Mouse (Mus musculus): Measurements from ENCODE around the gene Rdh19. TPM values are rescaled to one million over a fixed set of nuclear protein-coding genes. Genes with fewer than 3 reads are reported as not detected.

The Rdh19 gene
- polyA plus RNA-seq, 1 experiment from 2014 or later: not detected

- H3K27ac ChIP-seq (ENCODE audit: low read depth): no peak overlapping the region
Observed at GRCm38 (mm10) chr10:127901751-127902150, 52.0 kb downstream of the Rdh19 start.

GRCm38 (mm10) chr10:127903116-127903515 lies 53.4 kb downstream of the Rdh19 start:
- H3K9ac ChIP-seq (replicated peaks): no peak overlapping the region
- no peaks in the 10 kb centered on the region for H3K27me3 ChIP-seq (ENCODE audit: insufficient read depth, low read length)
- peaks cover 5% of the 10 kb centered on the region for H3K4me1 ChIP-seq (ENCODE audit: insufficient read depth)
- no peak overlapping the region for H3K27ac ChIP-seq (ENCODE audit: low read depth)
- H3K9me3 ChIP-seq (ENCODE audit: low read length): no peaks in the 10 kb centered on the region
- WGBS (ENCODE audit: insufficient replicate concordance): 67% methylated on average over 1 of the region's 1 CpGs
- H3K4me2 ChIP-seq (ENCODE audit: low read depth, low read length): no peak overlapping the region
- no peaks in the 10 kb centered on the region for H3K36me3 ChIP-seq (replicated peaks; ENCODE audit: insufficient read depth, low read length)
- ATAC-seq (no peak), DNase-seq (no peak)
- TF ChIP-seq CTCF (IDR thresholded peaks at IDR 0.05; ENCODE audit: low read depth): no peak
- TF ChIP-seq EP300 (IDR thresholded peaks at IDR 0.05; ENCODE audit: low read depth): no peak
- H3K4me3 ChIP-seq (ENCODE audit: low read depth, low read length): no peak overlapping the region

More at GRCm38 (mm10) chr10:127901751-127902150, 52.0 kb downstream of the Rdh19 start:
- peaks cover 5% of the 10 kb centered on the region for H3K4me1 ChIP-seq (ENCODE audit: insufficient read depth)
- H3K9ac ChIP-seq (replicated peaks): no peak overlapping the region
- WGBS (ENCODE audit: insufficient replicate concordance): 57% methylated on average over 4 of the region's 4 CpGs
- no peak for TF ChIP-seq CTCF (IDR thresholded peaks at IDR 0.05; ENCODE audit: low read depth)
- no peak for TF ChIP-seq EP300 (IDR thresholded peaks at IDR 0.05; ENCODE audit: low read depth)
- H3K4me2 ChIP-seq (ENCODE audit: low read depth, low read length): no peak overlapping the region
- H3K9me3 ChIP-seq (ENCODE audit: low read length): no peaks in the 10 kb centered on the region
- no peaks in the 10 kb centered on the region for H3K27me3 ChIP-seq (ENCODE audit: insufficient read depth, low read length)
- no peak overlapping the region for H3K4me3 ChIP-seq (ENCODE audit: low read depth, low read length)
- no peaks in the 10 kb centered on the region for H3K36me3 ChIP-seq (replicated peaks; ENCODE audit: insufficient read depth, low read length)
- ATAC-seq (no peak), DNase-seq (no peak)

- H3K9me3 ChIP-seq (ENCODE audit: low read length): no peaks in the 10 kb centered on the region
- no peak overlapping the region for H3K27ac ChIP-seq (ENCODE audit: low read depth)
- H3K27me3 ChIP-seq (ENCODE audit: insufficient read depth, low read length): no peaks in the 10 kb centered on the region
- TF ChIP-seq EP300 (IDR thresholded peaks at IDR 0.05; ENCODE audit: low read depth): no peak
- no peak for TF ChIP-seq CTCF (IDR thresholded peaks at IDR 0.05; ENCODE audit: low read depth)
- H3K9ac ChIP-seq (replicated peaks): no peak overlapping the region
- ATAC-seq: no peak
- H3K4me1 ChIP-seq (ENCODE audit: insufficient read depth): peaks cover 5% of the 10 kb centered on the region
- 63% methylated on average over 7 of the region's 7 CpGs for WGBS (ENCODE audit: insufficient replicate concordance)
- no peak for DNase-seq
- no peak overlapping the region for H3K4me2 ChIP-seq (ENCODE audit: low read depth, low read length)
- H3K4me3 ChIP-seq (ENCODE audit: low read depth, low read length): no peak overlapping the region
- no peaks in the 10 kb centered on the region for H3K36me3 ChIP-seq (replicated peaks; ENCODE audit: insufficient read depth, low read length)
Observed at GRCm38 (mm10) chr10:127904718-127905446, 55.2 kb downstream of the Rdh19 start.

- no peak for TF ChIP-seq CTCF (IDR thresholded peaks at IDR 0.05; ENCODE audit: low read depth)
- no peak for TF ChIP-seq EP300 (IDR thresholded peaks at IDR 0.05; ENCODE audit: low read depth)
- Histone ChIP-seq H3K36me3 (replicated peaks; ENCODE audit: insufficient read depth, low read length) (no peaks in the 10 kb centered on the region), H3K9me3 (ENCODE audit: low read length) (no peaks in the 10 kb centered on the region), H3K4me3 (ENCODE audit: low read depth, low read length) (no peak overlapping the region), H3K4me1 (ENCODE audit: insufficient read depth) (peaks cover 5% of the 10 kb centered on the region), H3K9ac (replicated peaks) (no peak overlapping the region), H3K27ac (ENCODE audit: low read depth) (no peak overlapping the region), H3K27me3 (ENCODE audit: insufficient read depth, low read length) (no peaks in the 10 kb centered on the region), H3K4me2 (ENCODE audit: low read depth, low read length) (no peak overlapping the region)
- DNase-seq (no peak), ATAC-seq (no peak)
- 71% methylated on average over 2 of the region's 2 CpGs for WGBS (ENCODE audit: insufficient replicate concordance)
Observed at GRCm38 (mm10) chr10:127906138-127906537, 56.4 kb downstream of the Rdh19 start.

GRCm38 (mm10) chr10:127907386-127907951 lies 57.7 kb downstream of the Rdh19 start:
- Histone ChIP-seq H3K4me2 (ENCODE audit: low read depth, low read length) (no peak overlapping the region), H3K4me1 (ENCODE audit: insufficient read depth) (peaks cover 5% of the 10 kb centered on the region), H3K9ac (replicated peaks) (no peak overlapping the region), H3K27me3 (ENCODE audit: insufficient read depth, low read length) (no peaks in the 10 kb centered on the region), H3K4me3 (ENCODE audit: low read depth, low read length) (no peak overlapping the region), H3K9me3 (ENCODE audit: low read length) (no peaks in the 10 kb centered on the region), H3K36me3 (replicated peaks; ENCODE audit: insufficient read depth, low read length) (no peaks in the 10 kb centered on the region), H3K27ac (ENCODE audit: low read depth) (no peak overlapping the region)
- no peak for ATAC-seq
- no peak for DNase-seq
- TF ChIP-seq CTCF (IDR thresholded peaks at IDR 0.05; ENCODE audit: low read depth) (no peak), EP300 (IDR thresholded peaks at IDR 0.05; ENCODE audit: low read depth) (no peak)

Other genes with a start within 250 kb of the Rdh19 start
- 44.7 and 49.2 TPM in 2 replicates for gene Lrp1, start 228.8 kb upstream of the Rdh19 start, polyA plus RNA-seq (2015; fragmentation: Nextera tagmentation; extraction: Ambion mirVana)
- gene Stat6, start 206.9 kb upstream of the Rdh19 start, polyA plus RNA-seq (2015; fragmentation: Nextera tagmentation; extraction: Ambion mirVana): 11.3 and 13.0 TPM in 2 replicates
- gene Nemp1, start 183.0 kb upstream of the Rdh19 start, polyA plus RNA-seq (2015; fragmentation: Nextera tagmentation; extraction: Ambion mirVana): 5.6 and 6.3 TPM in 2 replicates
- 2.4 and 4.3 TPM in 2 replicates for gene Nab2, start 181.4 kb upstream of the Rdh19 start, polyA plus RNA-seq (2015; fragmentation: Nextera tagmentation; extraction: Ambion mirVana)
- 0.07 TPM in 1 of 2 replicates, not detected in the other for gene Myo1a, start 144.8 kb upstream of the Rdh19 start, polyA plus RNA-seq (2015; fragmentation: Nextera tagmentation; extraction: Ambion mirVana)
- gene Tac2, start 125.5 kb upstream of the Rdh19 start, polyA plus RNA-seq (2015; fragmentation: Nextera tagmentation; extraction: Ambion mirVana): 1.9 and 2.3 TPM in 2 replicates
- 1.0 and 1.1 TPM in 2 replicates for gene Zbtb39, start 110.4 kb upstream of the Rdh19 start, polyA plus RNA-seq (2015; fragmentation: Nextera tagmentation; extraction: Ambion mirVana)
- gene Gpr182, start 98.2 kb upstream of the Rdh19 start, polyA plus RNA-seq (2015; fragmentation: Nextera tagmentation; extraction: Ambion mirVana): 16.1 and 17.3 TPM in 2 replicates
- gene Rdh1, start 90.2 kb upstream of the Rdh19 start, polyA plus RNA-seq (2015; fragmentation: Nextera tagmentation; extraction: Ambion mirVana): 0.20 TPM in 2 replicates
- gene Rdh16f1, start 90.1 kb upstream of the Rdh19 start, polyA plus RNA-seq (2015; fragmentation: Nextera tagmentation; extraction: Ambion mirVana): 0.69 TPM in 1 of 2 replicates, not detected in the other
- gene Rdh9, start 73.5 kb upstream of the Rdh19 start, polyA plus RNA-seq (2015; fragmentation: Nextera tagmentation; extraction: Ambion mirVana): 15.7 and 16.7 TPM in 2 replicates
- 0.59 and 0.70 TPM in 2 replicates for gene Rdh16, start 48.8 kb upstream of the Rdh19 start, polyA plus RNA-seq (2015; fragmentation: Nextera tagmentation; extraction: Ambion mirVana)
- gene Rdh16f2, start 16.5 kb downstream of the Rdh19 start, polyA plus RNA-seq (2015; fragmentation: Nextera tagmentation; extraction: Ambion mirVana): 4.2 and 4.6 TPM in 2 replicates
- gene Rdh7, start 38.9 kb downstream of the Rdh19 start, polyA plus RNA-seq (2015; fragmentation: Nextera tagmentation; extraction: Ambion mirVana): 345 and 356 TPM in 2 replicates
- 0.05 TPM in 2 replicates for gene Sdr9c7, start 48.6 kb downstream of the Rdh19 start, polyA plus RNA-seq (2015; fragmentation: Nextera tagmentation; extraction: Ambion mirVana)
- gene Hsd17b6, start 157.7 kb downstream of the Rdh19 start, polyA plus RNA-seq (2015; fragmentation: Nextera tagmentation; extraction: Ambion mirVana): 29.5 and 32.4 TPM in 2 replicates
- 26.2 and 29.1 TPM in 2 replicates for gene Prim1, start 165.2 kb downstream of the Rdh19 start, polyA plus RNA-seq (2015; fragmentation: Nextera tagmentation; extraction: Ambion mirVana)
- 384 and 394 TPM in 2 replicates for gene Naca, start 185.6 kb downstream of the Rdh19 start, polyA plus RNA-seq (2015; fragmentation: Nextera tagmentation; extraction: Ambion mirVana)
- 193 and 194 TPM in 2 replicates for gene Ptges3, start 209.0 kb downstream of the Rdh19 start, polyA plus RNA-seq (2015; fragmentation: Nextera tagmentation; extraction: Ambion mirVana)
- gene Atp5b, start 233.3 kb downstream of the Rdh19 start, polyA plus RNA-seq (2015; fragmentation: Nextera tagmentation; extraction: Ambion mirVana): 1,808 and 1,865 TPM in 2 replicates
- gene Baz2a, start 241.6 kb downstream of the Rdh19 start, polyA plus RNA-seq (2015; fragmentation: Nextera tagmentation; extraction: Ambion mirVana): 4.3 and 5.4 TPM in 2 replicates

Measured in liver, postnatal 0 days (tissue).